Mouse (Mus musculus): Measurements from ENCODE around the gene Prap1. TPM values are rescaled to one million over a fixed set of nuclear protein-coding genes. Genes with fewer than 3 reads are reported as not detected.
"Not testable (repeated sequence)": the region's sequence is repeated elsewhere in the genome, so short reads cannot be mapped to it uniquely, and the experiment has no call there.

Gene Prap1
- polyA plus RNA-seq, 1 experiment from 2014 or later = 9.5 TPM

- no peak overlapping the region for H3K4me3 ChIP-seq (ENCODE audit: low read depth, low read length)
- no peak for ATAC-seq (ENCODE audit: low read depth)
- peaks cover 9% of the 10 kb centered on the region for H3K4me1 ChIP-seq (ENCODE audit: control insufficient read depth, low read depth, low read length)
- H3K36me3 ChIP-seq (ENCODE audit: control insufficient read depth, insufficient read depth) = no peaks in the 10 kb centered on the region
- H3K4me2 ChIP-seq (ENCODE audit: low read depth, low read length) = no peak overlapping the region
- H3K27me3 ChIP-seq (ENCODE audit: control insufficient read depth, insufficient read depth, low read depth, low read length) = no peaks in the 10 kb centered on the region
- 81% methylated on average over 1 of the region's 1 CpGs for WGBS (ENCODE audit: insufficient replicate concordance)
- no peaks in the 10 kb centered on the region for H3K9me3 ChIP-seq (replicated peaks; ENCODE audit: control insufficient read depth, low read length)
- no peak overlapping the region for H3K9ac ChIP-seq (ENCODE audit: low read depth, low read length)
- H3K27ac ChIP-seq (ENCODE audit: low read length) = no peak overlapping the region; the same call in 1 of the 2 replicates
Observed at GRCm38 (mm10) chr7:140124382-140124781, 31.2 kb downstream of the Prap1 start.

DNA sequence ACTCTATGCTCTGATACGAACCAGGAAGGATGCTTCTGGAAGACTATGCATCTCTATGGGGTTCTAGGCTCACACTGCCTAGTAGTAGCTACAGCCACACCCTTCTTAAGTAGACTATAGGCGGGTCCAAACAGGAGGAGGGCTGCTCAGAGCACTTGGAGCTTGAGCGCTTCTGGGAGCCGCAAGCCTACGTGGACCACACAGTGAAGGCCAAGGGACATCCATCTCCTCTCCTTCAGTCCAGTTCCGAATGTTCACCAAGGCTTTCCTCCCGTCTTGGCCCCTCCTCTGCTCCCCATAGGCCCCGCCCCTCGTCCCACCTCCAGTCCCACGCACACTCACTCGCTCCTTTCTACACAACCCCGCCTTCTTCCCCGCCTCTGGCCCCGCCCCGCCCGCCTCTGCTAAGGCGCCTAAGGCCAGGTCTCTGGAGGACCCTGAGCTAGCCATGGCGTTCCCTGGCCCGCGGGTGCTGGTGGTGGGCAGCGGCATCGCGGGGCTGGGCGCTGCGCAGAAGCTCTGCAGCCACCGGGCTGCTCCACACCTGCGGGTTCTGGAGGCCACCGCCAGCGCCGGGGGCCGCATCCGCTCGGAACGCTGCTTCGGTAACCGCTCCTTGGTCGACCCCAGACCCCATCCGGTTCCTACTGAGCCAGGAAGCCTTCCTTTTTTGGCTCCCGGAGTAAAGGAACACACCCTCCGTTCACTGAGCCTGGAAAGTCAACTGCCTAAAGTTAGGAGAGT, 32.3 kb downstream of the Prap1 start:
- Histone ChIP-seq H3K4me1 (ENCODE audit: control insufficient read depth, low read depth, low read length) (peaks cover 9% of the 10 kb centered on the region), H3K9me3 (replicated peaks; ENCODE audit: control insufficient read depth, low read length) (no peaks in the 10 kb centered on the region), H3K4me3 (ENCODE audit: low read depth, low read length) (peak overlapping the region; percentile 78), H3K9ac (ENCODE audit: low read depth, low read length) (peak overlapping the region; percentile 81), H3K4me2 (ENCODE audit: low read depth, low read length) (peak overlapping the region; percentile 97), H3K36me3 (ENCODE audit: control insufficient read depth, insufficient read depth) (no peaks in the 10 kb centered on the region), H3K27ac (ENCODE audit: low read length) (no peak overlapping the region), H3K27me3 (ENCODE audit: control insufficient read depth, insufficient read depth, low read depth, low read length) (no peaks in the 10 kb centered on the region)
- 1% methylated on average over 40 of the region's 40 CpGs for WGBS (ENCODE audit: insufficient replicate concordance)
- ATAC-seq (ENCODE audit: low read depth) = peak; percentile 99

DNA sequence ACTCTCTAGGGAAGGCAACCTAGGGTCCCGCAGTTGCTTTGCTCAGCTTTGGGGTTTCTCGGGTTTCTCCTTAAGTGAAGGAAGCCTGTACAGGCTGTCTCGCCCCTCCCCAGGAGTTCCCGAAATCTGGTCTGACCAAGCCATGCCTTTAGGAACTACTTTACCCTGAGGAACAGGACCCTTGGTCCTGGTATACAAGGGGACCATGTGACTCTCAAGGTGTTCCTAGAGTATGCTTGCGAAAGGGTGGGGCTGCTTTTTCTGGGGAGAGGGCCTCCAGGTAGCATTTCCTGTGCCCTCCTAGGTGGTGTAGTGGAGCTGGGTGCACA, 32.8 kb downstream of the Prap1 start:
- H3K4me1 ChIP-seq (ENCODE audit: control insufficient read depth, low read depth, low read length) = peaks cover 9% of the 10 kb centered on the region
- H3K9me3 ChIP-seq (replicated peaks; ENCODE audit: control insufficient read depth, low read length) = no peaks in the 10 kb centered on the region
- H3K9ac ChIP-seq (ENCODE audit: low read depth, low read length) = peak overlapping the region; percentile 81
- WGBS (ENCODE audit: insufficient replicate concordance) = 6% methylated on average over 5 of the region's 5 CpGs
- peak overlapping the region; percentile 78 for H3K4me3 ChIP-seq (ENCODE audit: low read depth, low read length)
- ATAC-seq (ENCODE audit: low read depth) = no peak
- H3K27me3 ChIP-seq (ENCODE audit: control insufficient read depth, insufficient read depth, low read depth, low read length) = no peaks in the 10 kb centered on the region
- no peaks in the 10 kb centered on the region for H3K36me3 ChIP-seq (ENCODE audit: control insufficient read depth, insufficient read depth)
- H3K4me2 ChIP-seq (ENCODE audit: low read depth, low read length) = peak overlapping the region; percentile 97
- no peak overlapping the region for H3K27ac ChIP-seq (ENCODE audit: low read length)

GRCm38 (mm10) chr7:140126934-140127333, 33.7 kb downstream of the Prap1 start:
- peaks cover 9% of the 10 kb centered on the region for H3K4me1 ChIP-seq (ENCODE audit: control insufficient read depth, low read depth, low read length)
- H3K4me2 ChIP-seq (ENCODE audit: low read depth, low read length) = no peak overlapping the region
- no peaks in the 10 kb centered on the region for H3K36me3 ChIP-seq (ENCODE audit: control insufficient read depth, insufficient read depth)
- no peaks in the 10 kb centered on the region for H3K27me3 ChIP-seq (ENCODE audit: control insufficient read depth, insufficient read depth, low read depth, low read length)
- no peak for ATAC-seq (ENCODE audit: low read depth)
- 51% methylated on average over 3 of the region's 3 CpGs for WGBS (ENCODE audit: insufficient replicate concordance)
- H3K27ac ChIP-seq (ENCODE audit: low read length) = no peak overlapping the region
- no peak overlapping the region for H3K9ac ChIP-seq (ENCODE audit: low read depth, low read length)
- H3K9me3 ChIP-seq (replicated peaks; ENCODE audit: control insufficient read depth, low read length) = no peaks in the 10 kb centered on the region
- H3K4me3 ChIP-seq (ENCODE audit: low read depth, low read length) = no peak overlapping the region

DNA sequence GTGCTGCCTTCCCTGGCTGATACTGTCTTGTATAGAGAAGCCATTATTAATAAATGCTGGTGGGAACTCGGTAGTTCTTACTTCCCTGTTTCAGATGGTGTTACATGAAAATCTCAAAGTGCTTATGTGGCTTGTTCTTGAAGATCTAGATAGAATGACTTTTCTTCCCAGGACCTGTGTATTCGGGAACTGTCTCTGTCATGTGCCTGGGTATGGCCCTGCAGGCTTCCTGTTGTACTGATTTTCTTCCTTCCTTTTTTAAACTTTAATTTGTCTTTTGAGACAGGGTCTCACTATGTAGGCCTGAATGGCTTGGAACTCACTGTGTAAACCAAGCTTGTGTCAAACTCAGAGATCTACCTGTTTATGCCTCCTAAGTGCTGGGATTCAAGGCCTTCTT, 34.7 kb downstream of the Prap1 start:
- Histone ChIP-seq H3K4me3 (ENCODE audit: low read depth, low read length) (no peak overlapping the region), H3K36me3 (ENCODE audit: control insufficient read depth, insufficient read depth) (no peaks in the 10 kb centered on the region), H3K4me2 (ENCODE audit: low read depth, low read length) (no peak overlapping the region), H3K27me3 (ENCODE audit: control insufficient read depth, insufficient read depth, low read depth, low read length) (no peaks in the 10 kb centered on the region), H3K4me1 (ENCODE audit: control insufficient read depth, low read depth, low read length) (peaks cover 9% of the 10 kb centered on the region), H3K9me3 (replicated peaks; ENCODE audit: control insufficient read depth, low read length) (no peaks in the 10 kb centered on the region), H3K27ac (ENCODE audit: low read length) (no peak overlapping the region), H3K9ac (ENCODE audit: low read depth, low read length) (no peak overlapping the region)
- ATAC-seq (ENCODE audit: low read depth) = no peak
- 29% methylated on average over 2 of the region's 2 CpGs for WGBS (ENCODE audit: insufficient replicate concordance)

GRCm38 (mm10) chr7:140132184-140132583, 39.0 kb downstream of the Prap1 start:
- WGBS (ENCODE audit: insufficient replicate concordance) = 63% methylated on average over 7 of the region's 7 CpGs

GRCm38 (mm10) chr7:140134033-140134432, 40.8 kb downstream of the Prap1 start:
- not testable (repeated sequence) for H3K4me1 ChIP-seq (ENCODE audit: control insufficient read depth, low read depth, low read length); H3K9ac ChIP-seq (ENCODE audit: low read depth, low read length); ATAC-seq (ENCODE audit: low read depth); H3K27ac ChIP-seq (ENCODE audit: low read length); H3K9me3 ChIP-seq (replicated peaks; ENCODE audit: control insufficient read depth, low read length); H3K4me2 ChIP-seq (ENCODE audit: low read depth, low read length); H3K4me3 ChIP-seq (ENCODE audit: low read depth, low read length); H3K27me3 ChIP-seq (ENCODE audit: control insufficient read depth, insufficient read depth, low read depth, low read length); H3K36me3 ChIP-seq (ENCODE audit: control insufficient read depth, insufficient read depth)
- 24% methylated on average over 5 of the region's 7 CpGs for WGBS (ENCODE audit: insufficient replicate concordance)

More at GRCm38 (mm10) chr7:140132184-140132583, 39.0 kb downstream of the Prap1 start:
- H3K4me3 ChIP-seq (ENCODE audit: low read depth, low read length); H3K27ac ChIP-seq (ENCODE audit: low read length); H3K9me3 ChIP-seq (replicated peaks; ENCODE audit: control insufficient read depth, low read length); H3K9ac ChIP-seq (ENCODE audit: low read depth, low read length); ATAC-seq (ENCODE audit: low read depth); H3K4me2 ChIP-seq (ENCODE audit: low read depth, low read length); H3K36me3 ChIP-seq (ENCODE audit: control insufficient read depth, insufficient read depth); H3K4me1 ChIP-seq (ENCODE audit: control insufficient read depth, low read depth, low read length); H3K27me3 ChIP-seq (ENCODE audit: control insufficient read depth, insufficient read depth, low read depth, low read length): not testable (repeated sequence)

- no peaks in the 10 kb centered on the region for H3K36me3 ChIP-seq (ENCODE audit: control insufficient read depth, insufficient read depth)
- no peak overlapping the region for H3K27ac ChIP-seq (ENCODE audit: low read length)
- H3K9ac ChIP-seq (ENCODE audit: low read depth, low read length) = no peak overlapping the region
- H3K4me2 ChIP-seq (ENCODE audit: low read depth, low read length) = no peak overlapping the region
- no peaks in the 10 kb centered on the region for H3K27me3 ChIP-seq (ENCODE audit: control insufficient read depth, insufficient read depth, low read depth, low read length)
- no peaks in the 10 kb centered on the region for H3K9me3 ChIP-seq (replicated peaks; ENCODE audit: control insufficient read depth, low read length)
- no peak overlapping the region for H3K4me3 ChIP-seq (ENCODE audit: low read depth, low read length)
- WGBS (ENCODE audit: insufficient replicate concordance) = 52% methylated on average over 5 of the region's 5 CpGs
- peaks cover 8% of the 10 kb centered on the region for H3K4me1 ChIP-seq (ENCODE audit: control insufficient read depth, low read depth, low read length)
- ATAC-seq (ENCODE audit: low read depth) = no peak
Observed at GRCm38 (mm10) chr7:140135106-140135770, 42.0 kb downstream of the Prap1 start.

Measured in liver, embryonic 16.5 days (tissue).